Mouse (Mus musculus): ENCODE results near the gene Ppp2r5e. TPM values are rescaled to one million over a fixed set of nuclear protein-coding genes. Genes with fewer than 3 reads are reported as not detected.
A peak's percentile ranks its signal among the peaks of the same experiment; 100 is the strongest.

The Ppp2r5e gene
- total RNA-seq (2022): 10 to 100 TPM; 69.1 to 74.0 (median 73.5) TPM

- peak; percentile 96 to 98 for DNase-seq (ENCODE audit: low spot score in 2 of 2)
Observed at GRCm38 (mm10) chr12:75596154-75597002, at the start of gene Ppp2r5e. Ppp2r5e (minus strand) TSS chr12:75596245.

DNA sequence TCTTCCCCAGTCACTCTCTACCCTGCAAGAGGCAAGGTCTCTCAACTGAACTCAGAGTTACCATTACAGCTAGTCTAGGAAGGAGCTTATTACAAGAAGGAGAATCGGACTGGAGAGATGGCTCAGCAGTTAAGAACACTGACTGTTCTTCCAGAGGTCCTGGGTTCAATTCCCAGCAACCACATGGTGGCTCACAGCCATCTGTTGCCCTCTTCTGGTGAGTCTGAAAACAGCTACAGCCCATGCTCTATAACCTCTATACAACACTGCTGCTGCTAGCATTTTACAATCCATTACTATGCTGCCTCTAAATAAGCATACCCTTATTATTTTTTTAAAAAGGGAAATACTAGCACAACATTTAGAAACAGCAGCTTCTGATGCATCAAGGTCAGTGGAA lies 49.7 kb upstream of the Ppp2r5e start:
- DNase-seq (ENCODE audit: low spot score in 2 of 2): no peak

DNA sequence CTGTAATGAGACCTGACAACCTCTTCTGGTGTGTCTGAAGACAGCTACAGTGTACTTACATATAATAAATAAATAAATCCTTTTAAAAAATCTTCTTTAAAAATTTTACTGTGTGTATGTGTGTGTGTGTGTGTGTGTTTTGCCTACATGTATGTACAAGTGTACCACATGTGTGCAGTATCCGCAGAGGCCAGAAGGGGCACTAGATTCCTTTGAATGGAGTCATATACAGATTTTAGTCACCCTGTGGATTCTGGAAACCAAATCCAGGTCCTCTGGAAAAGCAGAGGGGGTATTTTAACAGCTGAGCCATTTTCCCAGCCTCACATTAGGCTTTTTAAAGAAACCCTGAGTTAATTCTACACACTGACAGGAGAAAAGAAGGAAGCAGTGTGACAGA lies 45.7 kb upstream of the Ppp2r5e start:
- DNase-seq (ENCODE audit: low spot score in 2 of 2): no peak

GRCm38 (mm10) chr12:75638345-75638744 lies 42.3 kb upstream of the Ppp2r5e start:
- DNase-seq (ENCODE audit: low spot score in 2 of 2): no peak

- DNase-seq (ENCODE audit: low spot score in 2 of 2): no peak
Observed at GRCm38 (mm10) chr12:75637103-75637502, 41.1 kb upstream of the Ppp2r5e start.

- DNase-seq (ENCODE audit: low spot score in 2 of 2): no peak
Observed at GRCm38 (mm10) chr12:75635771-75636430, 39.9 kb upstream of the Ppp2r5e start.

DNA sequence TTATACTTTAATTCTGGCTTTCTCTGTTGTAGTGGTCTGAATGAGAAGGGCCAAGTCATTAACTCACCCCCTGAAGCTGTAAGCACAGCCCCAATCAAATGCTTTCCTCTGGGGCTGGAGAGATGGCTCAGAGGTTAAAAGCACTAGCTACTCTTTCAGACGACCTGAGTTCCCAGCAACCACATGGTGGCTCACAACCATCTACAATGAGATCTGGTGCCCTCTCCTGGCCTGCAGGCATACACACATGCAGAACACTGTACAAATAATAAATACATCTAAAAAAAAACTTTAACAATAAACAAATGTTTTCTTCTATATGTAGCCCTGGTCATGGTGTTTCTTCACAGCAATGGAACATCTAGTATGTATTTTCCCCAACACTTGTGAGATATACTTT lies 33.6 kb upstream of the Ppp2r5e start:
- DNase-seq (ENCODE audit: low spot score in 2 of 2): no peak

- no peak for DNase-seq (ENCODE audit: low spot score in 2 of 2)
Observed at GRCm38 (mm10) chr12:75623292-75623691, 27.2 kb upstream of the Ppp2r5e start.

- no peak for DNase-seq (ENCODE audit: low spot score in 2 of 2)
Observed at GRCm38 (mm10) chr12:75622835-75623234, 26.8 kb upstream of the Ppp2r5e start.

DNA sequence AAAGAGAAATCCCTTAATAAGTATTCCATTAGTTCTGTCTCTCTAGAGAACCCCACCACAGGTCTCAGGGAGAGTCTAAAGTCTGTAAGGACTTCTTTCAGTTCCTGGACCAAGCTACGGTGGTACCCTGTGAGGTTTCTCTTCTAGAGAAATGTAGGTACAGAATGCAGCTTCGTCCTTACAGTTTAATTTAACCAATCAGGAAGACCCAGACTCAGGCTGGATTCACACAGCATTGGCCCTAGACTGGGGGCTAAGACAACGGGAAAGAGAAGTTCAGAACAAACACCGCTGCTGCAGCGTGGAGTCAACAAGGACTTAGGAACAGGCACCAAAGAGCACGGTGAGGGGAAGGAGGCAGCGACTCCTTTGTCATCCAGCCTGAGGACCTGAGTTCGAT lies 20.8 kb upstream of the Ppp2r5e start:
- DNase-seq (ENCODE audit: low spot score in 2 of 2): no peak

DNA sequence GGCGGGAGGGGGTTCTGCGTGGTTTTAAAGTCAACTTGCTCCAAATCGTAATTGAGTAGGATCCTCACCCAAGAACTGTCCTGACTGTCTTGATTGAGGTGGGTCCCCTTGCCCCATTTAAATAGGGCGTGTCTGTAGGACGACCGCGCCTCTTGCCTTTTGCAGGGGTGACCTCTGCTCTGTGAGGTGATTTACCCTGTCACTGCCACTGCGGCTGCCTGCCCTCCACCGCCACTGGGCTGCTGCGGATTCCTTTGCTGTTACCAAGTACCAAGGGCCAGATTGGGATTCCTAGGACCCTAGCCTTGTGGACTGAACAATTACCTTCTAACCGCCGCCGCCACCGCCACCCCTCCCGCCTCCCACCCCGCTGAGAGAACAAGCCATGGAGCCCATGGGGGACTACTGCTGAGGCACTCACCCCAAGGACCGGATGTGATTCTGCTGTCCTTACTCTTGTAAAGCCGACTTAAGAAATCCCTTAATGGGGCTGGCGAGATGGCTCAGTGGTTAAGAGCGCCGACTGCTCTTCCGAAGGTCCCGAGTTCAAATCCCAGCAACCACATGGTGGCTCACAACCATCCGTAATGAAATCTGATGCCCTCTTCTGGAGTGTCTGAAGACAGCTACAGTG lies 20.2 kb upstream of the Ppp2r5e start:
- DNase-seq (ENCODE audit: low spot score in 2 of 2): no peak

GRCm38 (mm10) chr12:75615556-75615955 lies 19.5 kb upstream of the Ppp2r5e start:
- DNase-seq (ENCODE audit: low spot score in 2 of 2): no peak

GRCm38 (mm10) chr12:75612711-75613110 lies 16.7 kb upstream of the Ppp2r5e start:
- DNase-seq (ENCODE audit: low spot score in 2 of 2): no peak

DNA sequence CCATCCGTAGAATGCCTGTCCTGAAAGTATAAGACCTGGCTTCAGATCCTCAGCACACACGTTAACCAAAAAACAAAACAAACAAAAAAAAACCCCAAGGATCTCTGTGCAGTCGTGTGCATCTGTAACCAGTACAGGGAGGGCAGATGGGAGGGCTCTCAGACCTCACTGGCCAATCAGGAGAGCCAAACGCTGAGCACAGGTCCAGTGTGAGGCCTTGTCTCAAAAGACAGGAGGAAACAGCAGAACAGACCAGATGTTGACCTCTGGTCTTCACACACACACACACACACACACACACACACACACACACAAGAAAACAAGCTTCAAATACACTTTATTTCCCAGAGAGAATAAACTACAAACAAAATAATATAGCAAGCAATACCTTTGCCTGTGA lies 3.4 kb upstream of the Ppp2r5e start:
- no peak for DNase-seq (ENCODE audit: low spot score in 2 of 2)

DNA sequence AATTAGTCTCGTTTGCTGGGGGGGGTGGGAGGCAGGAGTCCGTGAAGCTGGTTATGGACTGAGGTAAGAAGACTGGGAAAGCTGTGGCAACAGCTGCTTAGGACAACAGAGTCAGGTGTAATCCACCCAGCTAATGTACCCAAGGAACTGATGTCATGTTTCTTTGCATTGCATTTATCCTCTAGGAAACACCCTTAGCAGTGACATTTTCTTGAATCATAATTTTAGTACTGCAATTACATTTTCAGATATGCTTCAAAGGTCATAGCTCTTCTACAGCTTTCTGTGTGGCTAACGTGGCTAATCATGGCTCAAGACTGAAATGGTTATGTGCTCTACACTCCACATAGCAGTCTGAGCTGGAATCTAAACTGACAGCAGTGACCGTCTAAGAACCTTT lies 2.9 kb upstream of the Ppp2r5e start:
- DNase-seq (ENCODE audit: low spot score in 2 of 2): no peak

GRCm38 (mm10) chr12:75597707-75598106 lies 1.7 kb upstream of the Ppp2r5e start:
- DNase-seq (ENCODE audit: low spot score in 2 of 2): no peak

- DNase-seq (ENCODE audit: low spot score in 2 of 2): peak; percentile 15 to 25
Observed at GRCm38 (mm10) chr12:75595291-75596153, 523 bp downstream of the Ppp2r5e start.

DNA sequence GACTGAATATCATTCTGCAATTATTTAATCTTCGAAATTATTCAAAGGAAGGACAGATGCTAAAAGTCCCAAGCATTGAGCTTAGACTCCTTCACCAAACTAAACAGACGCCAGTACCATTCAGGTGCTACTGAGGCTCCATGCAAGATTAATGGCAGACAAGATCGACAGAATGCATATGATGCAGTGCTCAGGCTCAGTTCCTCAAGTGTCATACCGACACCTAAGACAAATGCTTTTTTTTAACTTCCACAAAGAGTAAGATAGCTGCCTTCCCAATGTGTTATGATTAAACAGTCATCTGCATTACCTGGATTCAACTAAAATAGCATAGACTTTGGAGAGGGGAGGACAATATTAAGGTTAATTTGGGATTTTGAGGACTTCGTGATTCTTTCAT lies 1.6 kb downstream of the Ppp2r5e start:
- no peak for DNase-seq (ENCODE audit: low spot score in 2 of 2)

GRCm38 (mm10) chr12:75593817-75594216 lies 2.2 kb downstream of the Ppp2r5e start:
- no peak for DNase-seq (ENCODE audit: low spot score in 2 of 2)

- DNase-seq (ENCODE audit: low spot score in 2 of 2): no peak
Observed at GRCm38 (mm10) chr12:75587501-75587900, 8.5 kb downstream of the Ppp2r5e start.

- no peak for DNase-seq (ENCODE audit: low spot score in 2 of 2)
Observed at GRCm38 (mm10) chr12:75583776-75584175, 12.3 kb downstream of the Ppp2r5e start.
